Mouse (Mus musculus): ENCODE results near the gene Lpxn.
A peak's percentile ranks its signal among the peaks of the same experiment; 100 is the strongest.

Lpxn gene

GRCm38 (mm10) chr19:12795511-12796327 is at the start of gene Lpxn, which contains the start of gene Zfp91:
Lpxn (plus strand) TSS chr19:12796193.
Zfp91 (minus strand) TSS chr19:12796126.
- DNase-seq, result peak; percentile 97

GRCm38 (mm10) chr19:12756286-12756685 is 39.7 kb upstream of the Lpxn start:
- no peak for DNase-seq

- DNase-seq, result no peak
These were observed 37.0 kb upstream of the Lpxn start for GRCm38 (mm10) chr19:12758936-12759478.

GRCm38 (mm10) chr19:12759656-12760055 is 36.3 kb upstream of the Lpxn start:
- DNase-seq, result no peak

GRCm38 (mm10) chr19:12762212-12763130 is 33.5 kb upstream of the Lpxn start:
- DNase-seq, result peak; percentile 51

- no peak for DNase-seq
These were observed 30.7 kb upstream of the Lpxn start, which contains the start of gene Cntf for GRCm38 (mm10) chr19:12765308-12765707. Cntf (minus strand) TSS chr19:12765632.

GRCm38 (mm10) chr19:12770888-12771287 is 25.1 kb upstream of the Lpxn start:
- DNase-seq, result no peak

- DNase-seq, result no peak
These were observed 15.6 kb upstream of the Lpxn start for GRCm38 (mm10) chr19:12780437-12780836.

GRCm38 (mm10) chr19:12786803-12787395 is 9.1 kb upstream of the Lpxn start:
- no peak for DNase-seq

GRCm38 (mm10) chr19:12787721-12788120 is 8.3 kb upstream of the Lpxn start:
- DNase-seq, result no peak

GRCm38 (mm10) chr19:12792374-12792773 is 3.6 kb upstream of the Lpxn start:
- DNase-seq, result no peak

- peak; percentile 96 for DNase-seq
These were observed 1.6 kb upstream of the Lpxn start for GRCm38 (mm10) chr19:12794056-12795044.

- no peak for DNase-seq
These were observed 883 bp upstream of the Lpxn start for GRCm38 (mm10) chr19:12795110-12795509.

GRCm38 (mm10) chr19:12796328-12796931 is 437 bp downstream of the Lpxn start:
- peak; percentile 76 for DNase-seq

GRCm38 (mm10) chr19:12797071-12797470 is 1.1 kb downstream of the Lpxn start:
- peak; percentile 21 for DNase-seq

GRCm38 (mm10) chr19:12798404-12798803 is 2.4 kb downstream of the Lpxn start:
- peak; percentile 58 for DNase-seq

GRCm38 (mm10) chr19:12799081-12799480 is 3.1 kb downstream of the Lpxn start:
- no peak for DNase-seq

- DNase-seq, result no peak
These were observed 4.6 kb downstream of the Lpxn start for GRCm38 (mm10) chr19:12800621-12801020.

- no peak for DNase-seq
These were observed 5.1 kb downstream of the Lpxn start for GRCm38 (mm10) chr19:12801046-12801445.

GRCm38 (mm10) chr19:12802830-12803229 is 6.8 kb downstream of the Lpxn start:
- DNase-seq, result no peak

- no peak for DNase-seq
These were observed 8.2 kb downstream of the Lpxn start for GRCm38 (mm10) chr19:12804237-12804636.

Data from thymus, postnatal 14 days (tissue).